Mouse (Mus musculus) kidney, adult 8-10 months (tissue): Measurements from ENCODE around the gene Kir3dl2.
"Not testable (repeated sequence)": the region's sequence is repeated elsewhere in the genome, so short reads cannot be mapped to it uniquely, and the experiment has no call there.

Source experiments
- DNase-seq, 2 experiments: peaks; one replicate each; pipeline ENCODE4 v3.0.0; 2022

Gene Kir3dl2

GRCm38 (mm10) chrX:136543956-136544355 is at the start of gene Kir3dl2:
Gene Kir3dl2, minus strand, starts transcription at chrX:136544056.
- DNase-seq = not testable (repeated sequence)

- no peak for DNase-seq
Observed at GRCm38 (mm10) chrX:136590897-136591257, 47.0 kb upstream of the Kir3dl2 start.

GRCm38 (mm10) chrX:136590199-136590896 is 46.5 kb upstream of the Kir3dl2 start, which contains the start of gene Tceal3:
Gene Tceal3, plus strand, starts transcription at chrX:136590842.
- DNase-seq = no peak

GRCm38 (mm10) chrX:136584617-136585016 is 40.8 kb upstream of the Kir3dl2 start:
- no peak for DNase-seq

GRCm38 (mm10) chrX:136569094-136569493 is 25.2 kb upstream of the Kir3dl2 start:
- not testable (repeated sequence) for DNase-seq

- DNase-seq = not testable (repeated sequence)
Observed at GRCm38 (mm10) chrX:136517699-136518098, 26.2 kb downstream of the Kir3dl2 start, which contains the start of gene Kir3dl1. Gene Kir3dl1, plus strand, starts transcription at chrX:136517999.
